Mouse (Mus musculus) thymus, postnatal 0 days (tissue): ENCODE data around the gene Atxn7. TPM values are rescaled to one million over a fixed set of nuclear protein-coding genes. Genes with fewer than 3 reads are reported as not detected.
"Not testable (repeated sequence)": the region's sequence is repeated elsewhere in the genome, so short reads cannot be mapped to it uniquely, and the experiment has no call there.

Experiments used
- DNase-seq: peaks from one replicate; pipeline ENCODE4 v3.0.0-alpha.2; 2015; ENCODE audit warnings: low spot score
- polyA plus RNA-seq: library from polyadenylated mRNA; unstranded; fragments of >200 nt; fragmentation: Nextera tagmentation; extraction: Ambion mirVana; gene quantifications from 2 replicates; pipeline ENCODE4 v1.2.1, GENCODE M21; 2015

Atxn7 gene
- 2.6 and 4.3 TPM in 2 replicates for polyA plus RNA-seq

- DNase-seq, result peak; percentile 53
Measured at GRCm38 (mm10) chr14:13961401-13962112, at the start of gene Atxn7, which contains the start of gene Thoc7. Gene Atxn7 (plus strand): TSS chr14:13961440. Gene Thoc7 (minus strand): TSS chr14:13961852.

GRCm38 (mm10) chr14:13914387-13915082, 46.7 kb upstream of the Atxn7 start, which contains the start of gene Gm281:
Gene Gm281 (minus strand): TSS chr14:13914478.
- no peak for DNase-seq

GRCm38 (mm10) chr14:13915207-13915606, 46.0 kb upstream of the Atxn7 start:
- DNase-seq, result no peak

GRCm38 (mm10) chr14:13917208-13917607, 44.0 kb upstream of the Atxn7 start:
- no peak for DNase-seq

GRCm38 (mm10) chr14:13917630-13918029, 43.6 kb upstream of the Atxn7 start:
- peak; percentile 75 for DNase-seq

- peak; percentile 32 for DNase-seq
Measured at GRCm38 (mm10) chr14:13933290-13934051, 27.8 kb upstream of the Atxn7 start.

GRCm38 (mm10) chr14:13934052-13934371, 27.2 kb upstream of the Atxn7 start:
- no peak for DNase-seq

GRCm38 (mm10) chr14:13944686-13945085, 16.6 kb upstream of the Atxn7 start:
- no peak for DNase-seq

- no peak for DNase-seq
Measured at GRCm38 (mm10) chr14:13948345-13948744, 12.9 kb upstream of the Atxn7 start.

GRCm38 (mm10) chr14:13950401-13950800, 10.8 kb upstream of the Atxn7 start:
- peak; percentile 59 for DNase-seq

- not testable (repeated sequence) for DNase-seq
Measured at GRCm38 (mm10) chr14:13952151-13952550, 9.1 kb upstream of the Atxn7 start.

- peak; percentile 54 for DNase-seq
Measured at GRCm38 (mm10) chr14:13960079-13960478, 1.2 kb upstream of the Atxn7 start.

GRCm38 (mm10) chr14:13960482-13961325, 536 bp upstream of the Atxn7 start:
- peak; percentile 67 for DNase-seq

GRCm38 (mm10) chr14:13962476-13962875, 1.2 kb downstream of the Atxn7 start:
- no peak for DNase-seq

GRCm38 (mm10) chr14:13963527-13963926, 2.3 kb downstream of the Atxn7 start:
- DNase-seq, result no peak

GRCm38 (mm10) chr14:13967607-13968006, 6.4 kb downstream of the Atxn7 start:
- DNase-seq, result peak; percentile 20

GRCm38 (mm10) chr14:13968476-13968875, 7.2 kb downstream of the Atxn7 start:
- DNase-seq, result no peak

GRCm38 (mm10) chr14:13970513-13970912, 9.3 kb downstream of the Atxn7 start:
- DNase-seq, result no peak

GRCm38 (mm10) chr14:13971644-13972234, 10.5 kb downstream of the Atxn7 start:
- no peak for DNase-seq

- no peak for DNase-seq
Measured at GRCm38 (mm10) chr14:13977498-13977897, 16.3 kb downstream of the Atxn7 start.

GRCm38 (mm10) chr14:13981286-13981685, 20.0 kb downstream of the Atxn7 start:
- DNase-seq, result peak; percentile 42
